Mouse (Mus musculus) ES-E14 (cell line): Measurements from ENCODE around the gene Ccnb1. TPM values are rescaled to one million over a fixed set of nuclear protein-coding genes. Genes with fewer than 3 reads are reported as not detected.

Experiments
- DNase-seq: peaks from one replicate; pipeline ENCODE4 v3.0.0-alpha.2; 2013; ENCODE audit warnings: low read depth, low spot score
- H3K27ac ChIP-seq: 2 replicates; pipeline ENCODE4 v1.5.1; 2012; ENCODE audit warnings: low read depth, mild to moderate bottlenecking, low read length, moderate library complexity, mixed read lengths; ENCODE audit not compliant: poor library complexity, insufficient read depth, severe bottlenecking
- H3K36me3 ChIP-seq: 2 replicates; pipeline ENCODE4 v1.6.1; 2012; ENCODE audit warnings: mild to moderate bottlenecking, low read length, moderate library complexity, mixed read lengths; ENCODE audit not compliant: control insufficient read depth, poor library complexity, insufficient read depth, severe bottlenecking
- H3K4me1 ChIP-seq, 2 experiments: fragments of 150-350 bp in 1 of 2; sonication (generic) in 1 of 2; 2 replicates each; pipeline ENCODE4 v1.6.1; 2012; ENCODE audit warnings: low read length in 2 of 2, mild to moderate bottlenecking in 1 of 2, mixed read lengths in 1 of 2; ENCODE audit not compliant: control insufficient read depth in 2 of 2, insufficient read depth in 2 of 2, poor library complexity in 1 of 2
- H3K4me3 ChIP-seq, 2 experiments: fragments of 150-350 bp in 1 of 2; sonication (generic) in 1 of 2; 2 replicates each; pipeline ENCODE4 v1.5.1; 2012; ENCODE audit warnings: low read length in 2 of 2, low read depth in 1 of 2, mild to moderate bottlenecking in 1 of 2, mixed read lengths in 1 of 2; ENCODE audit not compliant: insufficient read depth in 1 of 2, poor library complexity in 1 of 2, severe bottlenecking in 1 of 2
- H3K9ac ChIP-seq: 2 replicates; pipeline ENCODE4 v1.6.1; 2012; ENCODE audit warnings: low read depth, mild to moderate bottlenecking, low read length, mixed read lengths; ENCODE audit not compliant: poor library complexity, insufficient read depth, severe bottlenecking
- H3K9me3 ChIP-seq: fragments of 150-350 bp; sonication (generic); 2 replicates; pipeline ENCODE4 v1.6.1; 2012; ENCODE audit warnings: low read depth, mild to moderate bottlenecking, low read length; ENCODE audit not compliant: control insufficient read depth, insufficient read depth
- CHD2 ChIP-seq: IDR thresholded peaks from 2 replicates; pipeline ENCODE4 v1.6.1; 2014; ENCODE audit warnings: mild to moderate bottlenecking, low read depth, low read length, inconsistent platforms
- HCFC1 ChIP-seq: IDR thresholded peaks from 2 replicates; pipeline ENCODE4 v1.6.1; 2012; ENCODE audit warnings: low read length, inconsistent platforms, borderline replicate concordance; ENCODE audit not compliant: insufficient read depth
- MAFK ChIP-seq: IDR thresholded peaks from 2 replicates; pipeline ENCODE4 v1.6.1; 2014; ENCODE audit warnings: mild to moderate bottlenecking, low read depth, low read length, inconsistent platforms; ENCODE audit not compliant: insufficient read depth
- ZC3H11A ChIP-seq: IDR thresholded peaks from 2 replicates; pipeline ENCODE4 v1.6.1; 2012; ENCODE audit warnings: low read depth, mild to moderate bottlenecking, inconsistent platforms, low read length, borderline replicate concordance
- ZNF384 ChIP-seq: IDR thresholded peaks from 2 replicates; pipeline ENCODE4 v1.6.1; 2012; ENCODE audit warnings: low read depth, low read length, inconsistent platforms
- in situ Hi-C, 2 experiments: fragments of 600-800 bp; cut with MboI; formaldehyde crosslinking; loops; one replicate each; pipeline ENCODE4 v1.15.1; 2025; ENCODE audit warnings: low sequenced_read_pairs in 2 of 2, inconsistent platforms in 1 of 2; ENCODE audit not compliant: unreplicated experiment in 2 of 2
- total RNA-seq: library from RNA; depleted of rRNA; stranded (reverse); fragments of 300-350 nt; gene quantifications from 2 replicates; pipeline ENCODE4 v1.2.3, GENCODE M21; 2012

The Ccnb1 gene
- total RNA-seq, 1 experiment = 410 TPM

- H3K9me3 ChIP-seq = no peaks in the 10 kb centered on the region
- H3K4me3 ChIP-seq = no peak overlapping the region
- no peak overlapping the region for H3K9ac ChIP-seq
- 0 out of 4 replicates have a peak, but pooled peaks cover 0 to 2% of the 10 kb centered on the region in 2 experiments for H3K4me1 ChIP-seq
- no peak for DNase-seq
- no peak for TF ChIP-seq ZC3H11A
- no peak for TF ChIP-seq ZNF384
- TF ChIP-seq MAFK = no peak
- no peak for TF ChIP-seq HCFC1
- TF ChIP-seq CHD2 = no peak
- in situ Hi-C loops = no loop called here
- H3K36me3 ChIP-seq = no peaks in the 10 kb centered on the region
- H3K27ac ChIP-seq = no peak overlapping the region
Measured at GRCm38 (mm10) chr13:100750799-100751198, 35.6 kb downstream of the Ccnb1 start.

- peak overlapping the region in 1 of 2 experiments; percentile 11; a peak in 1 of 4 replicates for H3K4me3 ChIP-seq
- H3K4me1 ChIP-seq = 0 out of 4 replicates have a peak, but pooled peaks cover 2 to 4% of the 10 kb centered on the region in 2 experiments
- no peaks in the 10 kb centered on the region for H3K9me3 ChIP-seq
- H3K9ac ChIP-seq = no peak overlapping the region
- H3K27ac ChIP-seq = no peak overlapping the region
- in situ Hi-C loops = no loop called here
- no peaks in the 10 kb centered on the region for H3K36me3 ChIP-seq
- TF ChIP-seq MAFK (no peak), HCFC1 (no peak), ZNF384 (no peak), ZC3H11A (no peak), CHD2 (no peak)
- peak; percentile 41 for DNase-seq
Measured at GRCm38 (mm10) chr13:100748638-100749037, 37.7 kb downstream of the Ccnb1 start.

GRCm38 (mm10) chr13:100746090-100746489 is 40.3 kb downstream of the Ccnb1 start:
- DNase-seq = no peak
- TF ChIP-seq CHD2 (no peak), MAFK (no peak), HCFC1 (no peak), ZC3H11A (no peak), ZNF384 (no peak)
- H3K4me3 ChIP-seq = no peak overlapping the region
- peaks cover 2 to 7% of the 10 kb centered on the region in 2 experiments; a peak in 1 of 4 replicates for H3K4me1 ChIP-seq
- no peak overlapping the region for H3K27ac ChIP-seq
- no peaks in the 10 kb centered on the region for H3K9me3 ChIP-seq
- in situ Hi-C loops = no loop called here
- H3K9ac ChIP-seq = no peak overlapping the region
- no peaks in the 10 kb centered on the region for H3K36me3 ChIP-seq

- Histone ChIP-seq H3K4me3 (peak within 1 kb of the TSS; percentile 78 to 90), H3K36me3 (no peaks in the 10 kb centered on the region), H3K4me1 (peaks cover 2 to 7% of the 10 kb centered on the region in 2 experiments; a peak in 1 of 4 replicates), H3K27ac (peak within 1 kb of the TSS; percentile 78), H3K9ac (peak within 1 kb of the TSS; percentile 91), H3K9me3 (no peaks in the 10 kb centered on the region)
- TF ChIP-seq HCFC1 (0 out of 2 replicates have a peak, but pooled peaks have one; percentile 29), ZNF384 (no peak), ZC3H11A (no peak), MAFK (peak; percentile 2; the same call in 1 of the 2 replicates)
- DNase-seq = peak; percentile 95
- in situ Hi-C loops = no loop called here
Measured at GRCm38 (mm10) chr13:100744036-100744744, 42.2 kb downstream of the Ccnb1 start, which contains the start of gene Mrps36. Gene Mrps36 (minus strand): TSS chr13:100744659.
